Mouse (Mus musculus): ENCODE measurements around the gene Tcea2. TPM values are rescaled to one million over a fixed set of nuclear protein-coding genes. Genes with fewer than 3 reads are reported as not detected.

Tcea2 gene
- 10 to 100 TPM in 1 of 2 experiments, 1 to 10 TPM in 1; 8.6 to 10.7 TPM for total RNA-seq (2021)

DNA sequence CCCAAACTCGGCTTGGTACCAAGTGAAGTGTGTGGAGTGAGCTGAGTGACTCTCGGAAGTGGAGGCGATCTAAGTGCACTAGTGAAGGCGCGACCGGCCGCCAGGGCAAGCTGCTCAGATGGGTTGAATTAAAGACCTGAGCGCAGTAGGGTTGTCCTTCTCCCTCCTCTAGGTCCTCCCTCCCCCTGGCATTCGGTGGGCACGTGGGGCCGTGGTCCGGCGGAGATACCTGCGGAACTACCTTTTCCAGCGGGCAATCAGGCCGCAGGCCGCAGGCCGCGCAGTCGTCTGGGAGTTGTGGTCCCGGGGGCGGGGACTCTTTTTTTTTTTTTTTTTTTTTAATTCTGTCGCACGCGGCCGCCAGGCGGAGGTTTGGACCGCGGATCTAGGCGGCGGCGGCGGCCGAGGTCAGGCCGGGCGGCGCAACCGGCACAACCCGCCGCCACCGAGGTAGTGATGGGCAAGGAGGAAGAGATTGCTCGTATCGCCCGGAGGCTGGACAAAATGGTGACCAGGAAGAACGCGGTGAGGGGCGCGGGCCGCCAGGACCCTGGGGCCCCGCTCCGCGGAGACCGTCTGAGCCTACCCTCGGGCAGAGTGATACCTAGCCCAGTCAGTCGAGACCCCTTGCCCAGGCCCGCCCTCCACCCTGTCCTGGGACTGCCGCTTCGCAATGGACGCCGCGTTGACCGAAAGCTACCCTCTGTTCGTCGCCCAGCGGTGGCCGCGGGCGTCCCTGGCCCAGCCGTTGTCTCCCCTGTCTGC is at the start of gene Tcea2:
Tcea2 (plus strand) TSS at position 360 of the 765 bp plus-strand sequence.
- DNase-seq, result peak; percentile 79 to 81
- intact Hi-C loops (cut with DNase I), result loop anchor here (2.0 to 10.0 kb wide), 3 partner anchors 35 to 285 kb away; no protein-coding TSS in a partner anchor

DNA sequence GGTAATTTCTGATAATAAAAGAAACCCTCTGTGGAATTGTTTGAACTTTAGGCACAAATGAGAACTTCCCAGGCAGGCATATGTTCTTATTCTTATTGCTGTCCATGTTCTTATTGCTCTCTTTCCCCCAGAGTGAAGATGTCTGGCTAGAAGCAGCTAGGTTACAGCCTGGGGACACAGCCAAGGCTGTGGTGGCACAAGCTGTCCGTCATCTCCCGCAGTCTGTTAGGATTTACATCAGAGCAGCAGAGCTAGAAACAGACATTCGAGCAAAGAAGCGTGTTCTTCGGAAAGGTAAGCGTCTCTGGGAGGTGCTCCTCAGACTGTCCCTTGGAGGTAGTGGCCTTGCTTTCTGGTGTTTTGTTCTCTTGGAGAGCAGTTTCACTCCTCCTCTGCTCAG is 47.5 kb upstream of the Tcea2 start:
- DNase-seq, result no peak
- intact Hi-C loops (cut with DNase I), result no loop called here

DNA sequence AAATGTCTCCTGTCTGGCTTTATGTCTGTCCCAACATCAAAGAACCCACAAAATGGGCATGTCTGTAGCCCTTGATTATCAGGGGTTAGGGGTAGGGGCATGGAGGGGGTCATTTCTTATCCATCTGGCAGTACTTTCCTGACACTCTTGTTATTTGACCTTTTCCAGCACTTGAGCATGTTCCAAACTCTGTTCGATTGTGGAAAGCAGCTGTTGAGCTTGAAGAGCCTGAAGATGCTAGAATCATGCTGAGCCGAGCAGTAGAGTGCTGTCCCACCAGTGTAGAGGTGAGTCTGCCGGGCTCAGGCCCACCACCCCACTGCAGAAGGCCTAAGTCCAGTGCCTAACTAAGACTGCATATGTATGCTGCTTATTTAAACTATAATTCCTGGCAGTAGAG is 44.2 kb upstream of the Tcea2 start:
- intact Hi-C loops (cut with DNase I), result no loop called here
- no peak for DNase-seq

DNA sequence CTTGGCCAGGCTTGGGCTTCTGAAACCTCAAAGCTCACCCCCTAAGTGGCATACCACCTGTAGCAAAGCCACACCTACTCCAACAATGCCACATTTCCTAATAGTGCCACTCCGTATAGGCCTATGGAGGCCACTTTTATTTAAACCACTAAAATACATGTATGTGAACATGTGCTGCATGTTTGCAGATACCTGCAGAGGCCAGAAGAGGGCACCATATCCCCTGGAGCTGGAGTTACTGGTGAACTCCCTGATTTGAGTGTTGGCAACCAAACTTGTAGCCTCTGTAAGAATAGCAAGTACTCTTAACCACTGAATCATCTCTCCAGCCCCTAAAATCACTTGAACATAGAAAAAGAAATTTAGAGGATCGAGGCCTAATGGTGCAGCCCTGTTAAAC is 35.7 kb upstream of the Tcea2 start:
- DNase-seq, result peak; percentile 39 to 64

DNA sequence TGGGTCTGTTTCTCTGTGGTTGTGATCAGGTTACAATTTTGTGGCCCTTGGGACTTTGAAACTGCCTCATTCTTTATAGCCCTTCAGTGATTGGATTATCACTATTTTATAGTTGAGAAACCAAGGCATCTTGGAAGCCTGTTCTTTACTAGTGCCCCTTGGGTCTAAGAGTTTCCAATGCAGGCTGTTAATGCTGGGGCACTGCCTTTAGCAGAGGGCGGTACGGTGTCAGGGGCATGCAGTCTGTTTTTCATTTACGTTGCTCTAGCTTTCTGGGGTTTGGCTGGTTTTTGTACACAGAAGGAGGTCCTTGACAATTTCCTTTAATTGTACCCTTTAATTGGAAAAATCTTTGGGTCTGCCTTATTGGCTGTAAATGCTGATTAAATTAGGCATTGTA is 34.4 kb upstream of the Tcea2 start:
- no peak for DNase-seq
- intact Hi-C loops (cut with DNase I), result loop anchor here (2.0 kb wide), 1 partner anchor 33 kb away; no protein-coding TSS in a partner anchor

More for the DNA sequence above, 35.7 kb upstream of the Tcea2 start:
- intact Hi-C loops (cut with DNase I), result loop anchor here (2.0 kb wide), 1 partner anchor 34 kb away; no protein-coding TSS in a partner anchor

DNA sequence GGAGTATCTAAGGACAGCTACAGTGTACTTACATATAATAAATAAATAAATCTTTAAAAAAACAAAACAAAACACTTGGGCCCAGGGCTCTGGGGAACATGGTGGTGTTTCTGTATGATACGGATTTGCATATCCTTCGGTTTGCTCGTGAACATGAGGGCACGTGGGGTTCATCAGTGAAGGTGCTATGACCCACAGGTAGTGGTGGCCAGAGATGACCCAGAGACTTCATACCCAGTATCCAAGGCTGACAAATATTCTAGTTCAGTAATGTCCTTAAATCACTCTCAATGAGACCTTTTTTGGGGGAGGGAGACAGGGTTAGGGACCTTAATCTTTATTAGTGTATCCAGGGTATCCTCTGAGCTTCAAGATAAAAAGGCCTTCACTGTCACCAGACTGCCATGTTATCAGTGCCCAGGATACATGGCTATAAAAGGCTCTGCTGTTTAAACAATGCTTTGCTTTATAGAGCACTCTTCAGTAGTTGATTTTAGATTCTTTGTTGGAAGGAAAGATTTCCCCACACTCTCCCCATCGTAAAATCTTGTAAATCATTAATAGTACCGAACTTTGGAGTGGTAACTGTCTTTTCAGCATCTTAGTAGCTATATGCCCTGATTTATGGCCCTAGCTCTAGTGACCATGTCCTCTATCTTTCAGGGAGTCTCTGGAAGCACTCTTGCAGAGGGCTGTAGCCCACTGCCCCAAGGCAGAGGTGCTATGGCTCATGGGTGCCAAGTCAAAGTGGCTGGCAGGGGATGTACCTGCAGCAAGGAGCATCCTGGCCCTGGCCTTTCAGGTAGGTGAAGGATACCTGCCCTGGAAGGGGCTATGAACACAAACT is 33.3 kb upstream of the Tcea2 start:
- no peak for DNase-seq
- intact Hi-C loops (cut with DNase I), result no loop called here

DNA sequence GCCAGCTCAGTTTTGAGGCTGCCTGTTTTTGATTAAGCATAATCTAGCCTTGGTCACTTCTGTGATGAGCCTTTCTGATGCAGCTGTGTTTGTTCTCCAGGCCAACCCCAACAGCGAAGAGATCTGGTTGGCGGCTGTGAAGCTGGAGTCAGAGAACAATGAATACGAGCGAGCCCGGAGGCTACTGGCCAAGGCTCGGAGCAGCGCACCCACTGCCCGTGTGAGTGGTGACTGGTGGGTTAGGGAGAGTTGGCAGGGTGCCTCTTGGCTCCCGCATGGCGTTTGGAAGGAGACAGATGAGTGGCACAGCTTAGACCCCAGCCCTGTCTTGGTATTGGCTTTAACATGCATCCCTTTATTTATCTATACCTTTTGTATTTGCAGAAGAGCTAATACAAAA is 31.2 kb upstream of the Tcea2 start:
- no peak for DNase-seq
- intact Hi-C loops (cut with DNase I), result no loop called here

DNA sequence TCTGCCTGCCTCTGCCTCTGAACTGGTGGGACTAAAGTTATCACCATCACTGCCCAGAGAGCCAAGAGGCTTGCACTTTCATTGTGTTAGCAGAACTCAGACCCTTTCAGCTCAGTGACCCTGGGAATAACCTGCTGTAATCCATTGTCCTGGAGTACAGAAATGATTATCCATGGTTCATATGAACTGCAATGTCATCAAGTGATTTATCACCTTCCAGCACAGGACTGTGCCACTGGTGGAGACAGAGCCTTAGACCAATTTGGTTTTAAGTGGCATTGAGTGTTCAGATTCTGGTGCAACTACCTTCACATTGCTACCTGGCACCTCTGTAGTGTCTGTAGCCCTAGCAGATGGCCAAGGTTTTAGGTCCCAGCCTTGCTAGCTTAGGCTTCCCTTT is 27.0 kb upstream of the Tcea2 start:
- DNase-seq, result no peak
- intact Hi-C loops (cut with DNase I), result no loop called here

DNA sequence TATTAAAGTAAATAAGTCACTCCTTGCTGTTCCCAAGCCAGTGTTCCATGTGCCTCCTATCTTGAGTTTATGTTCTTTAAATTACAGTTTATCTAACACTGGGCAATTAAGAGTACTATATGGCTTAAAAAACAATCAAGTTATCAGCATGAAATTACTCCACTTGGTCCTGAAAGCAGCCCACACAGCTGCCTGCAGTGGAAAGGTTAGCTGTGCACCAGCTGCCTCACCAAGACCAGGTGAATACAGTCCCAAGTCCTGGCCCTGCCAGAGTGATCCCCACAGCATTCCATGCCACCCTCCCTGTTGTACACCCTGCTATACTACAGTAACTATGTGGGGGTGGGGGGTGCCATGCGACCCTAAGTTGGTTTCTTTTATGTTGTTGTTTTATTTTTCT is 26.6 kb upstream of the Tcea2 start:
- no peak for DNase-seq
- intact Hi-C loops (cut with DNase I), result no loop called here

DNA sequence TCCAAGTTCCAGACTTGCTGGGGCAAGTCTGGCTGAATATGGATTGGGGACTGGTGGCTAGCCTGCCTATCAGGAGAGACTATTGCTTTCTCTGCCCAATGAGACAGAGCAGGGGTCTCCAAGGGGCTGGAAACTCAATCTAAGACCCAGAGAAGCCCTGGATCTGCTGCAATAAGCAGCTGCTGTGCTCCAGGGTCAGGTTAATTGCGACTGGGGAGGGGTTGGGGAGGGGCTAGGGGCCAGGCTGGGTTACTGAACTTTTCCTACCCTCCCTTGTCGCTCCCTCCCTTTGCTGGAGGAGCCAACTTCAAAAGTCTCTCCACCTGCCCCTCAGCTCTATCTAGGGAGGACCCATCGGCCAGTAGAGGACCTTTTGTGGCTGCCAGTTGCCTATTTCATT is 23.4 kb upstream of the Tcea2 start, which contains the start of gene Gm29797:
Gm29797 (plus strand) TSS at position 301 of the 400 bp plus-strand sequence.
- intact Hi-C loops (cut with DNase I), result no loop called here

DNA sequence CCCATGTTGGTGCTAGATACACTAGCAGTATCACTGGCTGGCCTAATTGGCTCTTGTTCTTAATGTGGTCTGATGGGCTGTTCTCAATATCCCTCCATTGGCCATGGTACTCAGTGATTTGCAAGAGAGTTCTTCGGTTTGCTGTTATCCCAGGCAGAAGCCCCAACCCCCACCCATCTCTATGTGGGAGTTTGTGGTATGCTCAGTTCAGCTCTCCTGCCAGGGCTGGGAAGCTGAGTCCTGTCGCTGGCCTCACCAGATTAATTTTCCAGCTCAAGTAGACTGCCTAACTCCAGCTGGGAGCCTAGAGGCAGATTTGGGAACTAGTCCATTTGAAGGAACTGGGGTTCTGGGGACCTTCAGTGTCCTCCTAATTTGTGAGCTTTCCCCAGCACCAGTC is 22.7 kb upstream of the Tcea2 start:
- intact Hi-C loops (cut with DNase I), result no loop called here
- DNase-seq, result no peak

More for the DNA sequence above, 23.4 kb upstream of the Tcea2 start, which contains the start of gene Gm29797:
- DNase-seq, result no peak

DNA sequence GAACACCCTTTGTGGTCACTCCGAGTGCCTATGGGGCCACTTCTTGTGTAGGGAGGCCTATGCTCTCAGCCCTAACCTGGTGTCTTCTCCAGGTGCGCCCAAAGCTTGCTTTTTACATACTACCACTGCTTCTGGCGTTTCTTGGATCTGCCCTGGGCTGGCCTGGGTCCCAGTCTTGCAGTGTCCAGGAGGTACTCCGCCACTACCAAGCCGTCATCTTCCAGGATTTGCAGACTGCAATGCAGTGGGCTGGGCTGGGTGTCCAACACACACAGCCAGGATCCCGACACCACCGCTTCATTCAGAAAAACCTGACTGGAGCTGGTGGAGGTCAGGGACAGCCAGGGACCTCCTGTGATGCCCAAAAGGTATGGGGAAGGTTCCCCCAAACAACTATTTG is 21.6 kb upstream of the Tcea2 start:
- intact Hi-C loops (cut with DNase I), result loop anchor here (2.0 kb wide), 2 partner anchors 36 to 48 kb away; no protein-coding TSS in a partner anchor
- no peak for DNase-seq

DNA sequence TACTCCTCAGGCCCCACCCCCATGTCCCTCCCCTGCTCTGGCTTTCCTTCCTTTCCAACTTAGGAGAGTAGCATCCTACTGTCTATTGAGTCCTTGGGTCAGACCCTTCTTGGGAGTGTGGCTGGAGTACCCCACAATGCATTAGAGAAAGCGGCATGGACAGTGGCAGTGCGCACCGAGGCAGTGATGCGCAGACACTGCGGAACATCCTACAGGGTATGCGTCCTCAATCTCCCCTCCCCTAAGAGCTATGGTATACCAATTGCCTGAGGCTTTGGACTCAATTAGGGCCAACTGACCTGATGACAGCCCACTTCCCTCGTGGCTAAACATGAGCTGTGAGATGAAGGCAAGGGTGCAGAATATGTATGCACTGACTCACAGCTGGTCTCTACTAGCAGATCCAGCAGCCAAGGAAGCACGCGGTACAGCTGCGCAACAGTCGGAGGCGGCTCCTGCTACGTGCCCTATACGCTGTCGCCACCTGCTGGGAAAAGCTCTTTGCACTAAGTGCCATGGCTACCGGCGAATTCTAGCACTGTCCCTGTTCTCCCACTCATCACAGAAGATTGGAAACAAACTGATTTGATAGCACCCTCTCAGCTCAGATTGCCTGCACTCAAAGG is 21.1 kb upstream of the Tcea2 start:
- intact Hi-C loops (cut with DNase I), result loop anchor here (1.0 to 2.0 kb wide), 3 partner anchors 19 to 48 kb away; no protein-coding TSS in a partner anchor
- peak; percentile 75 to 76 for DNase-seq

DNA sequence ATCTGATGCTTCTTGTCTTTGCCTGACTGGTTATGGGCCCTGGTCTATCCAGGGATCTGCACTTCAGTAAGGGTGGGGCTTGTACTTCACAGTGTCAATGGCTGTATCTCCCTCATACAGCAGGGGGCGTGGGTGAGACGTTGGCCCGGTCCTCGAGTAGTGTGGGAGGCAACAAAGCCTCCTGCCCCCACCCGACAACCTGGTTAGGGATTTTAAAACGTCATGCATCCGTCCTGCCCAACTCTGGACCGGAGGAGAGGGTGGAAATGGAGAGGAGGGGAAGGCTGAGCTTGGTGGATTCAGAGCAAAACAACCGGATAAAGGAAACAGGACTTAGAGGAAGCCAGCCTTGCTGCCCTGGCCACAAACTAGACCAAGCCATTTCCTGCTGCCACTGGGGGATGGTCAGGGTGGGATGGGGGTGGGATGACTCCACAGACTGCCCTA is 20.5 kb upstream of the Tcea2 start:
- DNase-seq, result peak; percentile 90 to 94
- intact Hi-C loops (cut with DNase I), result loop anchor here (1.0 to 2.0 kb wide), 3 partner anchors 19 to 47 kb away; no protein-coding TSS in a partner anchor

DNA sequence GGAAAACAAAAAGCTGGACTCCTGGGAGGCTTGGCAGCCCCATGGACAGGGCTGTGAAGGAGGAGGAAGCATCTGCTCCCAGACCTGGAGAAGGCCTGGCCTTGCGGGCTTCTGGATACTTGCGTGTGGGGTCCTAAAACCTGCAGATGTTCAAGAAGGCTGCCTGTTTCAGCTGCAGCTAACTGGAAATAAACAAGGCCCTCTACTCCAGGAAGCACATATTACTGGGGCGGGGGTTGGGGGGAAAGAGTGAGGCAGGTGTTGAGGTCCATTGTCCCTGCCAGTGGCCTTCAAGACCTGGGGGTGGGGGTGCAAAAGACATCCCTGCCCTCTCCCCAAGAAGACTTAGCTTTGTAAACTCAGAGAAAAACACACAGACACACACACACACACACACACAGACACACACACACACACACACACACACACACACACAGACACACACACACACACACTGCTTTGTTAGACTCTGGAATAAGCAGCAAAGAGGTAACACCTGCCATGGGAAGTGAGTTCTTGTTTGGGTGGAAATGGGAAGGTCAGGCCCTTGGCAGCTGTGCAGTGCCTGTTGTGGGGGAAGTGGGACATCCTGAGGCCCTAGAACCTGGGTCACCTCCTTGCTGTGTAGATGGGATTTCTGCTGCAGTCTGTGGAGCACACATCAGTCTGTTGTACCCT is 17.4 kb upstream of the Tcea2 start:
- DNase-seq, result peak in 1 of 2 experiments; percentile 57
- intact Hi-C loops (cut with DNase I), result no loop called here

DNA sequence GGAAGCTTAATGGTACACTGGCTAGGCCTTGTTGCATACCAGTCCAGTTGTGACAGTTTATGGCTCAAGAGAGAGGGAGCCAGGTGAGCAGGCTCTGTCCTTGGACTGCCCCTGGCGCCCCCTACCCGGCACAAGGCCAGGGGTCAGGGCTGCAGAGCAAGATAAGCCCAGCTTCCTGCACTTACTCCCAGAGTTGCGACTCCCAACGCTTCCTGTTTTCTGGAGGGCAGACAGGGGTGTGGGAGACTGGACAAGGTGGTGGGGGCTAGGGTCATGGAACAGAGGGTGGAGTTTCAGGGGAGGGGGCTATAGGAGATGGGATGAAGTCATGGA is 16.8 kb upstream of the Tcea2 start:
- intact Hi-C loops (cut with DNase I), result no loop called here

DNA sequence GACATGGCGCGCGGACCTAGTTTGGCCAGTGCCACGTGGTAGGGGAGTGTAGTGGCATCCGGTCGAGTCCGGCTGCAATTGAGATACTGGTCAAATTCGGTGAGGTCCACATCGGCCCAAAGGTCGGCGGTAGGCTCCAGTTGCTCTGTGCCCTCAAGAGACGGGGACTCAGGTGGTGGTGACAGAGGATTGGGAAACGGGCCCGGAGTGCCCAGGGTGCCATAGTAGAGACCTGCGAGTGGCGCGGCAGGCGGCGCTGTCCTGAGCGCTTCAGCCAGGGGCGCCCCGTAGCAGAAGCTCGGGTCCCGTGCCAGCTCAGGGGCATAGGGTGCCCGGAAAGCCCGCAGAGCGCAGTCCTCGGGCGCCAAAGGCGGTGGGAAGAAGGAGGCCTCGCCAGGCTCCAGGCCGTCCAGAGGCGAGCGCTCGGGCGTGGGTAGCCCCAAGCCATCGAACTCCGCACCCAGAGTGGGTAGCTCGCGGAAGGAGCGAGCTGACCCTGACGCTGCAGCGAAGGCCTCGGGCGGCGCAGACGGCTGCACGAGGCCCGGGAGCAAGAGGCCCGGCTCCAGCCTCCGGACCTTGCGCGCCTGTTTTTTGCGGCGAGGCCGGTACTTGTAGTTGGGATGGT is 9.7 kb upstream of the Tcea2 start:
- DNase-seq, result no peak
- intact Hi-C loops (cut with DNase I), result loop anchor here (10.0 kb wide), 1 partner anchor 276 kb away; no protein-coding TSS in a partner anchor

More for the DNA sequence above, 16.8 kb upstream of the Tcea2 start:
- peak; percentile 70 to 80 for DNase-seq

DNA sequence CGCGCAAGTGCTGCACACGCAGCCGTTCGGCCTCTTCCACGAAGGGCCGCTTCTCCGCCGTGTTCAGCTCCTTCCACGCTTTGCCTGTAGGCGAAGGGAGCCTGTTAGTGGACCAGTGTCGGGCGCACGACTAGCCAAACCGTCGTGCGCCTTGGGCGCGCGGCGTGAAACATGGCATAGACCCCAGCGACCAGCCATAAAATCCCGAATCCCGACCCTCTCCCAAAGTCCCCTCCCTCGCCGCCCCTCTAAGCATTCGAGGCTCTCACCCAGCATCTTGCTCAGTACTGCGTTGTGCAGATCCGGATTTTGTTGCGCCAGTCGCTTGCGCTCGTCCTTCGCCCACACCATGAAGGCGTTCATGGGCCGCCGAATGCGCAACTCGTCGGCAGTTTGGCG is 9.2 kb upstream of the Tcea2 start:
- intact Hi-C loops (cut with DNase I), result loop anchor here (10.0 kb wide), 1 partner anchor 276 kb away; no protein-coding TSS in a partner anchor

DNA sequence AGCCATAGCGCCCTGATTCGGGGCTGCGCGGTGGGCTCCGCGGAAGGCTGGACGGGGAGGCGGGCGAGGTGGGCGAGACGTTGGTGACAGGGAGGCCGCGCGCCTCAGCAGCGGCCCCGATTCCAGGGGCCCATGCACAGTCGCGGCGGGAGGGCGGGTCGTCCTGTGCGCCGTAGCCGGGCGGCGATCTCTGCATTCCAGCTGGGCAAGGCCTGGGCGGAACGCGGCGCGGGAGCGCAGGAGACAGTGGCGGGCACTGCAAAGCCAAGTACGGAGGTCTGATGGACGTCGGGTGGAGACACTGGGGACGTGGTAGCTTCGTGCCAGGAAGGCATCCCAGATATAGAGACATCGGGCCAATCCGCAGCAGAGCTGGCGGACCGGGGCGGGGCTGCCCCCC is 8.8 kb upstream of the Tcea2 start, which contains the start of gene Sox18:
Sox18 (minus strand) TSS at position 315 of the 400 bp plus-strand sequence.
- DNase-seq, result peak; percentile 73 to 74
- intact Hi-C loops (cut with DNase I), result loop anchor here (10.0 kb wide), 1 partner anchor 277 kb away; no protein-coding TSS in a partner anchor

More for the DNA sequence above, 9.2 kb upstream of the Tcea2 start:
- no peak for DNase-seq

Data from heart, postnatal 10 days (tissue).